Mouse (Mus musculus) forebrain, embryonic 16.5 days (tissue): Measurements from ENCODE around the gene P3h1. TPM values are rescaled to one million over a fixed set of nuclear protein-coding genes. Genes with fewer than 3 reads are reported as not detected.

Experiments used
- ATAC-seq: fragments of 200-750 bp; cut with Nextera tagmentation; 2 replicates; pipeline ENCODE4 v1.8.0; 2017; ENCODE audit warnings: mild to moderate bottlenecking, moderate library complexity
- H3K27ac ChIP-seq: fragments of 300-500 bp; sonication (generic); 2 replicates; pipeline ENCODE4 v1.5.1; 2014; ENCODE audit warnings: low read length, control low read depth
- H3K27me3 ChIP-seq: fragments of 300-500 bp; sonication (generic); replicated peaks from 2 replicates; pipeline ENCODE4 v1.6.1; 2014; ENCODE audit warnings: low read length; ENCODE audit not compliant: control insufficient read depth, insufficient read depth
- H3K36me3 ChIP-seq: fragments of 300-500 bp; sonication (generic); 2 replicates; pipeline ENCODE4 v1.6.1; 2014; ENCODE audit not compliant: control insufficient read depth, insufficient read depth
- H3K4me1 ChIP-seq: fragments of 300-500 bp; sonication (generic); replicated peaks from 2 replicates; pipeline ENCODE4 v1.6.1; 2014; ENCODE audit warnings: low read length; ENCODE audit not compliant: control insufficient read depth, insufficient read depth
- H3K4me2 ChIP-seq: fragments of 300-500 bp; sonication (generic); 2 replicates; pipeline ENCODE4 v1.6.1; 2014; ENCODE audit warnings: mild to moderate bottlenecking, low read length, control low read depth
- H3K4me3 ChIP-seq: fragments of 300-500 bp; sonication (generic); replicated peaks from 2 replicates; pipeline ENCODE4 v1.5.1; 2014; ENCODE audit warnings: mild to moderate bottlenecking, low read length, control low read depth
- H3K9ac ChIP-seq: fragments of 300-500 bp; sonication (generic); replicated peaks from 2 replicates; pipeline ENCODE4 v1.6.1; 2014; ENCODE audit warnings: low read depth, low read length, control low read depth
- H3K9me3 ChIP-seq: fragments of 300-500 bp; sonication (generic); 2 replicates; pipeline ENCODE4 v1.6.1; 2016; ENCODE audit warnings: low read length; ENCODE audit not compliant: control insufficient read depth
- WGBS: fragments of 180-500 bp; shearing (Covaris S2); extraction: QIAGEN DNeasy Blood & Tissue Kit; methylation state at CpG from one replicate; pipeline ENCODE4 v1.1.7; 2014; 5-methylcytosine and 5-hydroxymethylcytosine counted together
- polyA plus RNA-seq: library from polyadenylated mRNA; unstranded; fragments of >200 nt; fragmentation: Nextera tagmentation; extraction: Ambion mirVana; gene quantifications from 2 replicates; pipeline ENCODE4 v1.2.1, GENCODE M21; 2015

P3h1 gene
- polyA plus RNA-seq, 1 experiment from 2014 or later = 9.3 TPM

DNA sequence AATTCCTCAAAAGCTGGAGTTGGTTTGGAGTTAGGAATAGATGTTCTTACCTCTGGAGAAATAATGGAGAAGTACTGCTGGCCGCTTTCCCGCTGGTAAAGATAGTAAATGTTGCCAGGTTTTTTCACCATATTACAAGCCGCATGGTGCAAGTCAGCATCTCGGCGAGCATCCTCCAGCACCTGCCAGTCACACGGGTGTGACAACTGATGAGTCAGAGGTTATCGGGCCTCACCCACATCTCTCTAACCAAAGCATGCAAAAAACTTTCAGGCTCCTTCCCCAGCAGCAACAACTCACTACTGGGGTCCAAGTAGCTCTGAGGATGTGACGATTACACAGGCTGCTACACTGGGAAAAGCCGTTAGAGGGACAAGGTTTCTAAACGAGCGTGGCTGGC is 6.0 kb upstream of the P3h1 start:
- 92% methylated on average over 11 of the region's 11 CpGs for WGBS

DNA sequence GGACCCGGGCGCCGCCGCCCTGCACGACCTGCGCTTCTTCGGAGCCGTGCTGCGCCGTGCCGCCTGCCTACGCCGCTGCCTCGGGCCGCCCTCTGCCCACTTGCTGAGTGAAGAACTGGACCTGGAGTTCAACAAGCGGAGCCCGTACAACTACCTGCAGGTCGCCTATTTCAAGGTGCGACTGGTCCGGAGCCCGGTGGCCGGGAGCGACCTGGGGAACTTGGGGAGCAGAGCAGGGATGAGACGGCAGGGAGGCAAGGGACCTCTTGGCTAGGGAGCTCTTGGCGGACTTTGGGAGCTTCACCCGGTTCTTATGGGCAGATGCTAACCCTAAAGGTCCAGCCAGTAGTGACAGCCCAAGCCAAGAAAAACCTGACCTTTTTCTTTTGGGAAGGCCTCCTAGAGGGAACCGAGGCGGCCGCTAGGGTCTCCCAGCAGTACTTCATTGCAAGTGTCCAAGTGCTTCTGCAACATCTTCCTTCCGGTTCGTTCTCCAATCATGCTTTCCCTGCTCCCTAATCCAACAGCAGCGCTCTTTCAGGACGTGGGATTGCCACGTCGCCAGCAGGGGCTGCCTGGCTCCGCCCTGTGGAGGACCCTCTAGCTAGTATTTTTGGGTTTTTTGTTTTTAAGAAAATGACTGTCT is 664 bp downstream of the P3h1 start:
- peaks cover 16% of the 10 kb centered on the region for H3K4me1 ChIP-seq
- peak overlapping the region; percentile 60 for H3K27ac ChIP-seq
- H3K27me3 ChIP-seq = no peaks in the 10 kb centered on the region
- peak overlapping the region; percentile 91 for H3K4me2 ChIP-seq
- WGBS = under 1% methylated on average over 35 of the region's 36 CpGs
- H3K9me3 ChIP-seq = no peaks in the 10 kb centered on the region
- H3K36me3 ChIP-seq = 0 out of 2 replicates have a peak, but pooled peaks cover 2% of the 10 kb centered on the region
- ATAC-seq = peak; percentile 45
- peak overlapping the region; percentile 79 for H3K9ac ChIP-seq
- H3K4me3 ChIP-seq = peak overlapping the region; percentile 86

More for the DNA sequence above, 6.0 kb upstream of the P3h1 start:
- Histone ChIP-seq H3K4me3 (no peak overlapping the region), H3K27ac (no peak overlapping the region), H3K36me3 (peaks cover 25% of the 10 kb centered on the region), H3K9me3 (no peaks in the 10 kb centered on the region), H3K9ac (no peak overlapping the region), H3K27me3 (no peaks in the 10 kb centered on the region), H3K4me1 (peaks cover 5% of the 10 kb centered on the region), H3K4me2 (no peak overlapping the region)
- no peak for ATAC-seq

DNA sequence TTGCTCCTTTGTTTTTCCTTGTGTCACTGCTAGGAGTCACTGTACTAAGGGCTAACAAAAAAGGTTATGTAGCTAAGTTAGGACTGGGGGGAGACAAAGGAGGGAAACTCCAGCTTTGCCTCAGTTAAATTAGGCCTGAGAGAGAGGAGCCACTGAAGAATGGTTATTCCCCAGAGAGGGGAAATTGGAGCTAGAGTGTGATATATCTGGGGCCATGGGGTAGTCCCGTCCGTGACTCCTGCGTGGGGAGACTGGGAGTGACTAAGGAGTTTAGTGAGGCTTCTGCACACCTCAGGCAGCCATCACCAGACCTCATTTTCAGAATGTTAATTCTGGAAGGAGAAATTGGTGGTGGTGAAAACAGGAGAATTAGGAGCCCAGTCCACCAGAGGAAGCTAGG is 1.6 kb downstream of the P3h1 start:
- Histone ChIP-seq H3K9ac (no peak overlapping the region), H3K27me3 (no peaks in the 10 kb centered on the region), H3K4me3 (peak overlapping the region; percentile 86; the same call in 1 of the 2 replicates), H3K4me2 (peak overlapping the region; percentile 91), H3K27ac (no peak overlapping the region), H3K9me3 (no peaks in the 10 kb centered on the region), H3K4me1 (peaks cover 17% of the 10 kb centered on the region), H3K36me3 (0 out of 2 replicates have a peak, but pooled peaks cover 2% of the 10 kb centered on the region)
- ATAC-seq = no peak
- WGBS = 92% methylated on average over 3 of the region's 3 CpGs

DNA sequence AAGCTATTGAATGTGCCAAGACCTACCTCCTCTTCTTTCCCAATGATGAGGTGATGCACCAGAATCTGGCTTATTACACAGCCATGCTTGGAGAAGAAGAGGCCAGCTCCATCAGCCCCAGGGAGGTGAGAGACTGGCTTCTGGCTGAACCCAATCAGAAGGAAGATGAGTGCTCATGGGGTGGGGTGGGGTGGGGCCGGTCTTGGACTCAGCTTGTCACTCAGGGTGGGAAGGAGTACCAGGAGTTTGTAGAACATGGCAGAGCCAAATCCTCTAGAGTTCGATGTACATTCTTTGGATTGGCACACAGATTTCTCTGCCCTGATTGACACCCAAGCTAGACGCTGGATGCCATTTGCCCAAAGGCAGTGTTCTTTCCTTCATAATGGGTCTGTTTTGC is 5.9 kb downstream of the P3h1 start:
- 72% methylated on average over 3 of the region's 3 CpGs for WGBS
- ATAC-seq = no peak

DNA sequence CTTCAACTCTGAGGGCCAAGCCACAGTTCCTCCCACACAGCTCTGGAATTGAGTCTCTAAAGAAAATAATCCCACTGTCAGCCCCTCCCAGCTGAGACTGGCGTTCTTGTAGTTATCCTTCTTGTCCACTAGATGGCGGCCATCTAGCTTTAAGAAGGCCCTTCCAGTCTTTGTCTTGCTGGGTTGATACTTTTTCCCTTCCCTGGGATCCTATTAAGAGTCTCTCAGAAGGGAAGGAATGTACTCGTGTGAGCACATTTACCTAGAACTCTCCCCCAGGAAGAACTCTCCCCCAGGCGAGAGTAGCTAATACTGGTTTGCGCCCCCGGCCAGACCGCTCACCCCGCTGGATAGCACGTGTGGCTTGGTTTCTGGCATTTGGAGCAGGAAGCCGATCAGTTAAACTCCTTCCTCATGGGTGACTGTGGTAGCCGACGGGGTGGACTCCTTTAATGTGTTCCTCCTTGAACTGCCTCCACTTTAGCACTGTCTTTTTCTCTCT is 6.5 kb downstream of the P3h1 start:
- Histone ChIP-seq H3K27me3 (no peaks in the 10 kb centered on the region), H3K27ac (peak overlapping the region; percentile 88), H3K36me3 (peaks cover 6% of the 10 kb centered on the region; the same call in 1 of the 2 replicates), H3K4me2 (0 out of 2 replicates have a peak overlapping the region, but pooled peaks have one; percentile 25), H3K4me1 (peaks cover 9% of the 10 kb centered on the region), H3K4me3 (peak overlapping the region; percentile 11; the same call in 1 of the 2 replicates), H3K9ac (peak overlapping the region; percentile 56), H3K9me3 (no peaks in the 10 kb centered on the region)
- peak; percentile 84 for ATAC-seq
- WGBS = 37% methylated on average over 12 of the region's 12 CpGs

More for the DNA sequence above, 5.9 kb downstream of the P3h1 start:
- no peak overlapping the region for H3K27ac ChIP-seq
- H3K4me1 ChIP-seq = peaks cover 12% of the 10 kb centered on the region
- H3K9ac ChIP-seq = no peak overlapping the region
- 0 out of 2 replicates have a peak, but pooled peaks cover 4% of the 10 kb centered on the region for H3K36me3 ChIP-seq
- H3K9me3 ChIP-seq = no peaks in the 10 kb centered on the region
- no peak overlapping the region for H3K4me3 ChIP-seq
- H3K4me2 ChIP-seq = no peak overlapping the region
- H3K27me3 ChIP-seq = no peaks in the 10 kb centered on the region

DNA sequence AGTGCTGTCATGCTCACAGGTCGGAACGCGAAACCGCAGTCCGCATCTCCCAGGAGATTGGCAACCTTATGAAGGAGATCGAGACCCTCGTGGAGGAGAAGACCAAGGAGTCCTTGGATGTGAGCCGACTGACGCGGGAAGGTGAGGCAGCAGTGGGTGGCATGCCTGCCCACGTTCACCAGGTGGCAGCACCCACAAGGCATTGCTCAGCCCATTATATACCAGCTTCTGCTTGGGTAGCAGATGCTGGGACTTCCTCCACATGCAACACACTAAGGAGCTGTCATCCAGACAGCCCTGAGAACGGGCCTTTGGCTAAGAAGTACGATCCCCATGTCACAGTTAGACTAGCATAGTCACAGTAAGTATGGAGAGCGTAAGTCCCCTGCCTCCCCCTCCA is 8.9 kb downstream of the P3h1 start:
- Histone ChIP-seq H3K27me3 (no peaks in the 10 kb centered on the region), H3K9me3 (no peaks in the 10 kb centered on the region), H3K4me1 (peaks cover 21% of the 10 kb centered on the region), H3K9ac (no peak overlapping the region), H3K36me3 (peaks cover 4% of the 10 kb centered on the region; the same call in 1 of the 2 replicates), H3K27ac (no peak overlapping the region), H3K4me2 (no peak overlapping the region), H3K4me3 (no peak overlapping the region)
- ATAC-seq = peak; percentile 26
- 81% methylated on average over 14 of the region's 14 CpGs for WGBS

DNA sequence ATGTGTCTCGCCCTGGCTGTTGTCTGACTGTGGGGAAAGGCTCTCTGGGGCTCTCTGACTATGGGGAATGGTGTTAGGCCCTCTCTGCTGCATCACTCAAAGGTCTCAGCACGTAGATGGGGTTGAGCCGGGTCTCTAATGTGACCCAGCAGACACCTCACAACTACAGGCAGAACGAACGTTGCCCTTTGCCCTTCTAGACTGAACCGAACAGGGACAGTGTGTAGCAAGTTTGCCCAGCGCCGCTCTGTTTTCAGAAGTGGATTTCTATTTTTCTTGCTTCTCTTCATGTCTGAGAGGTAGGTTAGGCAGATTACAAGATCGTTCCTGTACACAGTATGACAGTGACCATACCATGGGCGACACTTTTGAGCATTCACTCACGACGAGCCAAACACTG is 9.9 kb downstream of the P3h1 start:
- Histone ChIP-seq H3K36me3 (peaks cover 4% of the 10 kb centered on the region; the same call in 1 of the 2 replicates), H3K4me1 (peaks cover 23% of the 10 kb centered on the region), H3K9ac (no peak overlapping the region), H3K4me3 (no peak overlapping the region), H3K4me2 (no peak overlapping the region), H3K9me3 (no peaks in the 10 kb centered on the region), H3K27ac (no peak overlapping the region), H3K27me3 (no peaks in the 10 kb centered on the region)
- ATAC-seq = no peak
- WGBS = 94% methylated on average over 12 of the region's 12 CpGs

DNA sequence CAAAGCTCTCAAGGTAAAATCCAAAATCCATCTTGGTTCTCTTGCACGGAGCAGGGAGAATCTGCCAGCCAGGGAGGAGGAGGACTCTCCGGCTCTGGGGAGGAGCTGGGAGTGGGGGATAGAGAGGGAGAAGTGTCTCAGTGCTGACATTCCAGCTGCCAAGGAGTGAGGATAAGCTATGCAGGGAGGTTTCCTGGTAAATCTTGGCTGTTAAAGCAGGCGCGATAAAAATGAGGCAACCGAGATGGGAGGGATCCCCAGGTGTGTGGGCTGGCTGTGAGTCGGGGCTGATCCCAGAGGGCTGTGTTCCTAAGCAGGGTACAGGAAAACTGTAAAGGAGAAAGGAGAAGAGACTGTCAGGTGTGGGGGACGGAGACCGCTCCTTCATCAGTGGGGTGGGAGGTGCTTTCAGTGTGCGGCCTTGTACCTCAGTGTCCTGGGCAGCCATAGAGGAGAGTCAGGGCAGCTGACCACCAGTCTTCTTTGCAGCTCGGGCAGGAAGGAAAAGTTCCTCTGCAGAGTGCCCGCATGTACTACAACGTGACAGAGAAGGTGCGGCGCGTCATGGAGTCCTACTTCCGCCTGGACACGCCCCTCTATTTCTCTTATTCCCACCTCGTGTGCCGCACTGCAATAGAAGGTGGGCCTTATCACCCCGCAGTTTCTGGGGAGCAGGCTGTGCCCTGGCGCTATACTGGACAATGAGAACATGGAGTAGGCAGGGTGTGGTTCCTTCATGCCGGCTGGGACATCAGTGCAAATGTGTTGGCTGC is 11.9 kb downstream of the P3h1 start:
- Histone ChIP-seq H3K9me3 (no peaks in the 10 kb centered on the region), H3K27me3 (no peaks in the 10 kb centered on the region), H3K4me2 (no peak overlapping the region), H3K9ac (no peak overlapping the region), H3K4me1 (peaks cover 19% of the 10 kb centered on the region), H3K4me3 (no peak overlapping the region), H3K36me3 (peaks cover 4% of the 10 kb centered on the region; the same call in 1 of the 2 replicates), H3K27ac (no peak overlapping the region)
- ATAC-seq = no peak
- WGBS = 80% methylated on average over 22 of the region's 22 CpGs

DNA sequence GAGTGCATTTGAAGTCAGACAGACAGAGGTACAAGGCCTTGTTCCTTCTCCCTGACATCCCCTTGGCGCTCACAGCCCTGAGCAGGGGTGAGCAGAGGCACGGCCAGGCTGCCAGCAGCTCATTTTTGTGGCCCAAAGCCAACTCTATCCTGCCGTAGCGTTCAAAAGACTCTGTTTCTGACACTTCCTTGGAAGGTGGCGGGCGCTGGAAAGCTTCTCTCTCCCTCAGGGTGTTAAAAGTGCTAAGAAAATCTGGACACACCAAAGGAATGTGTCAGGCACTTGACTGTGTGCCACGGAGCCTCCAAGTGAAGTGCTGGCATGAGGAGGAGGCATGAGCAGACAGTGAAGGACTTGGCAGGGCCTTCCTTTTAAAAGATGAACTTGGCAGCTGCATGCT is 12.8 kb downstream of the P3h1 start:
- Histone ChIP-seq H3K4me3 (no peak overlapping the region), H3K9ac (peak overlapping the region; percentile 9; the same call in 1 of the 2 replicates), H3K9me3 (no peaks in the 10 kb centered on the region), H3K4me2 (no peak overlapping the region), H3K27me3 (no peaks in the 10 kb centered on the region), H3K36me3 (peaks cover 4% of the 10 kb centered on the region; the same call in 1 of the 2 replicates), H3K4me1 (peaks cover 18% of the 10 kb centered on the region), H3K27ac (no peak overlapping the region)
- WGBS = 40% methylated on average over 7 of the region's 7 CpGs
- ATAC-seq = peak; percentile 31
